Mouse (Mus musculus): ENCODE measurements around the gene Cd276. TPM values are rescaled to one million over a fixed set of nuclear protein-coding genes. Genes with fewer than 3 reads are reported as not detected.
"Not testable (repeated sequence)": the region's sequence is repeated elsewhere in the genome, so short reads cannot be mapped to it uniquely, and the experiment has no call there.

Gene Cd276
- polyA plus RNA-seq, 1 experiment: 1.3 TPM

- Histone ChIP-seq H3K36me3 (ENCODE audit: control insufficient read depth, insufficient read depth, low read length) (no peaks in the 10 kb centered on the region), H3K27ac (ENCODE audit: insufficient read depth, low read depth, low read length) (peak overlapping the region; percentile 95), H3K27me3 (replicated peaks; ENCODE audit: control insufficient read depth, insufficient read depth, low read length) (no peaks in the 10 kb centered on the region), H3K4me1 (ENCODE audit: control insufficient read depth, insufficient read depth, low read length) (peaks cover 11% of the 10 kb centered on the region), H3K4me3 (ENCODE audit: insufficient read depth, low read depth, low read length) (peak overlapping the region; percentile 51)
- DNase-seq: no peak
- WGBS: 21% methylated on average over 8 of the region's 8 CpGs
- TF ChIP-seq POLR2A (IDR thresholded peaks at IDR 0.05; ENCODE audit: low read depth, low read length) (no peak), CTCF (conservative IDR thresholded peaks at IDR 0.05; ENCODE audit: insufficient read depth, insufficient read length, low read depth, low read length) (no peak)
Measured at GRCm38 (mm10) chr9:58581283-58581930, 26.2 kb upstream of the Cd276 start.

- not testable (repeated sequence) for H3K27ac ChIP-seq (ENCODE audit: insufficient read depth, low read depth, low read length); H3K36me3 ChIP-seq (ENCODE audit: control insufficient read depth, insufficient read depth, low read length); DNase-seq; H3K4me3 ChIP-seq (ENCODE audit: insufficient read depth, low read depth, low read length); H3K27me3 ChIP-seq (replicated peaks; ENCODE audit: control insufficient read depth, insufficient read depth, low read length)
- 80% methylated on average over 10 of the region's 10 CpGs for WGBS
- H3K4me1 ChIP-seq (ENCODE audit: control insufficient read depth, insufficient read depth, low read length): peaks cover 11% of the 10 kb centered on the region
Measured at GRCm38 (mm10) chr9:58580453-58581195, 25.4 kb upstream of the Cd276 start.

- Histone ChIP-seq H3K27me3 (replicated peaks; ENCODE audit: control insufficient read depth, insufficient read depth, low read length) (no peaks in the 10 kb centered on the region), H3K27ac (ENCODE audit: insufficient read depth, low read depth, low read length) (no peak overlapping the region), H3K4me3 (ENCODE audit: insufficient read depth, low read depth, low read length) (no peak overlapping the region), H3K36me3 (ENCODE audit: control insufficient read depth, insufficient read depth, low read length) (no peaks in the 10 kb centered on the region), H3K4me1 (ENCODE audit: control insufficient read depth, insufficient read depth, low read length) (peaks cover 11% of the 10 kb centered on the region)
- TF ChIP-seq POLR2A (IDR thresholded peaks at IDR 0.05; ENCODE audit: low read depth, low read length) (no peak), CTCF (conservative IDR thresholded peaks at IDR 0.05; ENCODE audit: insufficient read depth, insufficient read length, low read depth, low read length) (peak; percentile 96)
- peak; percentile 90 for DNase-seq
- WGBS: 12% methylated on average over 3 of the region's 3 CpGs
Measured at GRCm38 (mm10) chr9:58578669-58579068, 23.4 kb upstream of the Cd276 start.

- TF ChIP-seq CTCF (conservative IDR thresholded peaks at IDR 0.05; ENCODE audit: insufficient read depth, insufficient read length, low read depth, low read length): no peak
- no peak for TF ChIP-seq POLR2A (IDR thresholded peaks at IDR 0.05; ENCODE audit: low read depth, low read length)
- no peak overlapping the region for H3K27ac ChIP-seq (ENCODE audit: insufficient read depth, low read depth, low read length)
- no peak for DNase-seq
- 98% methylated on average over 1 of the region's 1 CpGs for WGBS
- no peaks in the 10 kb centered on the region for H3K4me1 ChIP-seq (ENCODE audit: control insufficient read depth, insufficient read depth, low read length)
- no peak overlapping the region for H3K4me3 ChIP-seq (ENCODE audit: insufficient read depth, low read depth, low read length)
- no peaks in the 10 kb centered on the region for H3K27me3 ChIP-seq (replicated peaks; ENCODE audit: control insufficient read depth, insufficient read depth, low read length)
- no peaks in the 10 kb centered on the region for H3K36me3 ChIP-seq (ENCODE audit: control insufficient read depth, insufficient read depth, low read length)
Measured at GRCm38 (mm10) chr9:58571001-58571400, 15.8 kb upstream of the Cd276 start.

GRCm38 (mm10) chr9:58567682-58568081 lies 12.4 kb upstream of the Cd276 start:
- H3K27me3 ChIP-seq (replicated peaks; ENCODE audit: control insufficient read depth, insufficient read depth, low read length): no peaks in the 10 kb centered on the region
- no peak overlapping the region for H3K4me3 ChIP-seq (ENCODE audit: insufficient read depth, low read depth, low read length)
- H3K36me3 ChIP-seq (ENCODE audit: control insufficient read depth, insufficient read depth, low read length): no peaks in the 10 kb centered on the region
- H3K27ac ChIP-seq (ENCODE audit: insufficient read depth, low read depth, low read length): no peak overlapping the region
- DNase-seq: no peak
- H3K4me1 ChIP-seq (ENCODE audit: control insufficient read depth, insufficient read depth, low read length): no peaks in the 10 kb centered on the region
- no peak for TF ChIP-seq CTCF (conservative IDR thresholded peaks at IDR 0.05; ENCODE audit: insufficient read depth, insufficient read length, low read depth, low read length)
- no peak for TF ChIP-seq POLR2A (IDR thresholded peaks at IDR 0.05; ENCODE audit: low read depth, low read length)

GRCm38 (mm10) chr9:58565945-58566344 lies 10.7 kb upstream of the Cd276 start:
- H3K27ac ChIP-seq (ENCODE audit: insufficient read depth, low read depth, low read length); H3K4me1 ChIP-seq (ENCODE audit: control insufficient read depth, insufficient read depth, low read length); H3K4me3 ChIP-seq (ENCODE audit: insufficient read depth, low read depth, low read length); DNase-seq; H3K27me3 ChIP-seq (replicated peaks; ENCODE audit: control insufficient read depth, insufficient read depth, low read length); H3K36me3 ChIP-seq (ENCODE audit: control insufficient read depth, insufficient read depth, low read length): not testable (repeated sequence)
- 64% methylated on average over 3 of the region's 3 CpGs for WGBS

GRCm38 (mm10) chr9:58560211-58560610 lies 5.0 kb upstream of the Cd276 start:
- H3K4me1 ChIP-seq (ENCODE audit: control insufficient read depth, insufficient read depth, low read length): no peaks in the 10 kb centered on the region
- no peak overlapping the region for H3K4me3 ChIP-seq (ENCODE audit: insufficient read depth, low read depth, low read length)
- H3K27ac ChIP-seq (ENCODE audit: insufficient read depth, low read depth, low read length): no peak overlapping the region
- H3K36me3 ChIP-seq (ENCODE audit: control insufficient read depth, insufficient read depth, low read length): no peaks in the 10 kb centered on the region
- no peak for DNase-seq
- no peak for TF ChIP-seq CTCF (conservative IDR thresholded peaks at IDR 0.05; ENCODE audit: insufficient read depth, insufficient read length, low read depth, low read length)
- no peak for TF ChIP-seq POLR2A (IDR thresholded peaks at IDR 0.05; ENCODE audit: low read depth, low read length)
- WGBS: 65% methylated on average over 3 of the region's 3 CpGs
- H3K27me3 ChIP-seq (replicated peaks; ENCODE audit: control insufficient read depth, insufficient read depth, low read length): no peaks in the 10 kb centered on the region

Data from kidney, adult 2 months (tissue).